Mouse (Mus musculus) spleen, postnatal 10 days (tissue): Measurements from ENCODE around the gene Zic1.

Source experiments
- DNase-seq, 2 experiments: peaks; one replicate each; pipeline ENCODE4 v3.0.0; 2021 to 2022; ENCODE audit warnings: low spot score in 2 of 2

Zic1 gene

DNA sequence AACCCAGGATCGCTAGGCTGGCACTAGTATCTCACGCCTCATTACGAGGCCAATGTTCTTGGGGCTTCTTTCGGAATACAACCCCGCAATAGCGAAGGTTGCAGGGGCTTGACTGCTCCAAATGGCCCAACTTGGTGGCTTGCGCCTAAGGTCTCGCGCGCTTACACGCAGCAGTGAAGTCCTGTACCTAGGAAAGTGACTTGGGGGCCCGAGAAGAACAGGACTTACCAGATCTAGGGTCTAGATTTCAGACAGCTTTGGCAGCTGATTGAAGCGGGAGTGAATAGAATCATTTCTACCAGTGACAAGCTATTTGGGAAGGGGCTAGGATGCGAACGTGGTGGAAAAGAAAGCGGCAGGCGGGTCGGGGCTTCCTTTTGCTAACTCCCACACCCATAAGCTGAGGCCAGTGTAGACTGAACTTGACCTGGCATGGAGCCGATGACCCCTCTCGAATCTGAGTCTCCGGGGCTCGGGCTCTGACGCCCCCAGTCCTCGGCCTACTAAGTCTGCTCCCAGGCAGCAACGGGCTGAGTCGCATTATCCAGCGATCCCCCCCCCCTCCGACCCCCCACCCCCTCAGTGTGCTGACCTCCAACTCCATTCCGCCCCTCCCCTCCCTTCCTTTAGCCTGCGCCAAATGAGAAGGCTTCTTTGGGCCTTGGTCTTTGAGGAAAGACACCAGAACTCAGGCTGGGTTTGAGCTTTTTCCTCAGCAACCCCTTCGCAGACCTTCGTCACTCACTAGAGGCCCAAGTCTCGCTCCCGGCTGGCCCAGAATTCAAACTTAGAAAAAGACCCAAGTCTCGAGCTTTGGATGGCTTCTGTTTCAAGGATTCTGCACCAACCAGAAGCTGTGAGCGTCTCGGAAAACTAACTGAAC, 11.8 kb downstream of the Zic1 start:
- no peak for DNase-seq

DNA sequence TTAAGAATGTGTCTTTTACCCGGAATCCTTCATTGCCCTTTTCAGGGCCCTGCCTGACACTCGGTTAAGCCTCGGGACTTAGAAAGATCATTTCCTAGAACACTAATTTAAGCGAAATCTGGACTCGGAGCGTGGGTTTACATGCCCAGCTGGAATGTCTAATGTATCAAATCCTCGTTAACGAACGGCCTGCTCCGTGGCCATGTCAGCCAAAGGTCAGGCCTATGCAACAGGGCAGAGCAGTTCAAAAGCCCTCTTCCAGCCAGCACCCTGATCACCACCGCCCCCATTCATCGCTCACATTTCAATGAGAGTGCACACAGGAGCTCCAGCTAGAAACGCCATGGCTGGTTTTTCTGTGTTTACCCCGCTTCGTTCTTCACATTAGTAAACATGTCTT, 12.8 kb downstream of the Zic1 start:
- no peak for DNase-seq

DNA sequence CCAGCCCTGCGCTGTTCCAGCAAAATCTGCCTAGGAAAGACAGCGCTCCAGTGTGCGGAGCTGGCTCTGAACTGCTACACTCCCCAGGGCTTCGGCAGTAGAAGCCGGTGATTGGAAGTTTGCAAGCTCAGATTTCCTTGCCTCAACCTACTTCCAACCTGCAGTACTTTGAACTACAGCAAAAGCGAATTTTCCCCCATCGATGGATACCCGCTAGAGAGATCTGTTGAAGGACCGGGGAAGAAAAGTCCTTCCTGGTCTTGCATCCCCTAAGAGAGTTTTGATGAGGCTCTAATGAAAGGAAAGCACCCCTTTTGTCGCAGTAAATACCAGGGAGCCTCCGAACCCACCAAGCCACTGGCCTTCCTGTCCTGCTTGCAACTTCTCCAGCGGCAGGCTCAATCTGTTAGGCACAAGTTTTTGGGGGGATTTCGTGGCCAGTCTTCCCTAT, 13.6 kb downstream of the Zic1 start:
- no peak for DNase-seq

- no peak for DNase-seq
Observed at GRCm38 (mm10) chr9:91351361-91351760, 14.2 kb downstream of the Zic1 start.

DNA sequence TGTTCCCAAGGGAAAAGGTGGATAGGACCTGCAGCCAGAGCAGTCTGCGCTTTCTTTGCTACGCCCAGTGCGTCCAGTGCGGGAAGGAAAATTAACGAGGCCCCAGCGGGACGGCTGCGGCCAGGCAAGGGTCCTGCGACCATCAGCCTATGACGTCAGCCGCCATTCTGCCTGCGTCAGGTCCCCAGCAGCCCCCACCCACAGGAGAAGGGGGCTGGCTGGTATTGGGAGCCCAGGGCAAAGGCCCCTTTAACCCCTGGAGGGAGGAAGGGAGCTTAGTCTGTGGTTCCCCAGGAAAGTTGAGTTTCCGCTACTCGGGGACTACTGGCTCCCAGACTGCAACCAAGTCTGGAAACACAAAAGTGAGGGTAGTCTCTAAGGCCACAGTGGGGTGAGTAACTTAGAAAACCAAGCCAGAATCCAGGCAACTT, 14.7 kb downstream of the Zic1 start:
- DNase-seq, result no peak

GRCm38 (mm10) chr9:91350211-91350791, 15.3 kb downstream of the Zic1 start:
- DNase-seq, result no peak

GRCm38 (mm10) chr9:91348746-91349145, 16.9 kb downstream of the Zic1 start:
- no peak for DNase-seq

- DNase-seq, result no peak
Observed at GRCm38 (mm10) chr9:91347591-91347990, 18.0 kb downstream of the Zic1 start.
